Mouse (Mus musculus): ENCODE results near the gene Plcd3. TPM values are rescaled to one million over a fixed set of nuclear protein-coding genes. Genes with fewer than 3 reads are reported as not detected.

Plcd3 gene
- total and polyA plus RNA-seq, 2 experiments from 2014 or later = 16.3 to 38.9 TPM

DNA sequence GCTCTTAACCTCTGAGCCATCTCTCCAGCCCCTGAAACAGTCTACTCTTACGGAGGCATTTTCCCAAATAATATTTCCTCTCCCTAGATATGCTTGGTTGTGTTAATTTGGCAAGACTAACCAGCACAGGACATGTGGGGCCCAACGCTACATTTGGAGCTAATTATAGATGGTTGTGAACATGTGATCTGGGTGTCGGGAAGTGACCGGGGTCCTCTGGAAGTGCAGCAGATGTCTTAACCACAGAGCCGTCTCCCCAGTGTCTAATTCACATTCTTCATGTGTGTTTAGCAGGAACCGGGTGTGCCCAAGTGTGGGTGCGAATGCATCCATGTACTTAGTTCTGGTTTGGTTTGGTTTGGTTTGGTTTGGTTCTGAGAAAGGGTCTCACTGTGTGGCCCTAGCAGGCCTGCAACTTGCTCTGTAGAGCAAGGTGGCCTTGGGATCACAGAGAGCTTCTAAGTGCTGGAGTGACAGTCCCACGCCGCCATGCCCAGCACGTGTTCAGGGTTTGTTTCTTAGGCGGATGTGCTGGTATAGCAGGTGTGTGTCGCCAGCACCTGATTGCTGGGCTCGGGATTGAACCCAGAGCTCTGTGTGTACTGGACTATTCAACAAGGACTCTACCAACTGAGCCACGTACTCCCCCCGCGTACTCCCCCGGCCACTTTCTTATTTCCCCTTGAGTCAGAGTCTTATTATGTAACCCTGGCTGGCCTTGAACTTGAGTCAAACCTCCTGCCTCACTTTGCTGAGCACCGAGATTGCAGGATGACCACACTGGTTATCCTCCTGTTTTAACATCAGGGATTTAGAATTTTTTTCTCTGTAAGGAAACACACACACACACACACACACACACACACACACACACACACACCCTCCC is 48.0 kb downstream of the Plcd3 start:
- Histone ChIP-seq H3K9ac (replicated peaks; ENCODE audit: low read depth, low read length) (no peak overlapping the region), H3K4me3 (ENCODE audit: low read depth, low read length) (no peak overlapping the region), H3K36me3 (replicated peaks; ENCODE audit: control insufficient read depth, insufficient read depth, low read length) (peaks cover 52% of the 10 kb centered on the region), H3K27ac (ENCODE audit: low read depth) (peak overlapping the region; percentile 60), H3K4me1 (ENCODE audit: control insufficient read depth, insufficient read depth) (peaks cover 20% of the 10 kb centered on the region; the same call in 1 of the 2 replicates), H3K4me2 (ENCODE audit: low read depth, low read length) (no peak overlapping the region), H3K9me3 (replicated peaks; ENCODE audit: control insufficient read depth, low read length) (no peaks in the 10 kb centered on the region), H3K27me3 (ENCODE audit: control insufficient read depth, insufficient read depth, low read length) (no peaks in the 10 kb centered on the region)
- ATAC-seq (ENCODE audit: insufficient read depth, low read depth) = no peak
- peak; percentile 47 for DNase-seq (ENCODE audit: low spot score)
- WGBS = 66% methylated on average over 18 of the region's 18 CpGs
- TF ChIP-seq CTCF (IDR thresholded peaks at IDR 0.05; ENCODE audit: low read depth) (no peak), EP300 (IDR thresholded peaks at IDR 0.05; ENCODE audit: low read depth) (no peak)

DNA sequence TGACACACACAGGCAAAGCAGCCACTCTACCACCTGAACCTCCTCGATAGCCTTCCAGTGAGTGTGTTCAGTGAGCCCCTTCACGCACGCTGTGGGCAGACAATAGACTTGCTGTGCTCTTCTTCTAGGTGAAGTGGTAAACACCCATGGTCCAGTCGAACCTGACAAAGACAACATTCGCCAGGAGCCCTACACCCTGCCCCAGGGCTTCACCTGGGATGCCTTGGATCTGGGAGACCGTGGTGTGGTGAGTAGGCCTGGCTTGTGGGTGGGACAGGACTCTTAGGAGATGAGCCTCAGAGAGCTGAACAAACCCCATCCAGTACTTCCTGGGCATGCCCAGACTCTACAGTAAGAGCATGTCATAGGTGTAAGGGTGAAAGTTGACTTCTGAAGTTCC is 49.4 kb downstream of the Plcd3 start:
- Histone ChIP-seq H3K9ac (replicated peaks; ENCODE audit: low read depth, low read length) (no peak overlapping the region), H3K27ac (ENCODE audit: low read depth) (peak overlapping the region; percentile 82), H3K9me3 (replicated peaks; ENCODE audit: control insufficient read depth, low read length) (no peaks in the 10 kb centered on the region), H3K4me1 (ENCODE audit: control insufficient read depth, insufficient read depth) (peaks cover 15% of the 10 kb centered on the region; the same call in 1 of the 2 replicates), H3K36me3 (replicated peaks; ENCODE audit: control insufficient read depth, insufficient read depth, low read length) (peaks cover 47% of the 10 kb centered on the region), H3K4me2 (ENCODE audit: low read depth, low read length) (0 out of 2 replicates have a peak overlapping the region, but pooled peaks have one; percentile 6), H3K4me3 (ENCODE audit: low read depth, low read length) (no peak overlapping the region), H3K27me3 (ENCODE audit: control insufficient read depth, insufficient read depth, low read length) (no peaks in the 10 kb centered on the region)
- DNase-seq (ENCODE audit: low spot score) = no peak
- TF ChIP-seq EP300 (IDR thresholded peaks at IDR 0.05; ENCODE audit: low read depth) (no peak), CTCF (IDR thresholded peaks at IDR 0.05; ENCODE audit: low read depth) (no peak)
- 80% methylated on average over 6 of the region's 6 CpGs for WGBS
- no peak for ATAC-seq (ENCODE audit: insufficient read depth, low read depth)

DNA sequence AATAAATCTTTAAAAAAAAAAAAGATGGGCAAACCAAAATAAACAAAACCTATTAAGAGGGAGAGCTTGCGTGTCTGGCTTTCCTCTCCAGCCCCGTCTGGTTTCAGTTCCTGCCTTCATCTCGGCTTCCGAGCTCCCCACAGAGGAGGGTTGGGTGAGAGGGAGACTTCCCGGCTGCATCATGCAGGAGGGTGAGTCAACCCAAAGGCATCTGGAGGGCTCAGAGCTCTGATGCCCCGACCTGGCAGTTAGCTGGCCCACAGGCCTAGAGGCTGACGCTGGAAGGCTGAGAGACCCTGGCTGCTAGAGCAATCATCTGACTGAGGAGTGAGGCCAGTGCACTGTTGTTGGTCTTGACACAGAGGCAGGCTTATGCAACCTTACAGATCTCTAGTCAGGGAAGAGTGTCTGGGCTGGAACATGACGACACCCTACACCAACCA is 50.2 kb downstream of the Plcd3 start:
- 14% methylated on average over 8 of the region's 8 CpGs for WGBS
- Histone ChIP-seq H3K36me3 (replicated peaks; ENCODE audit: control insufficient read depth, insufficient read depth, low read length) (peaks cover 45% of the 10 kb centered on the region), H3K4me1 (ENCODE audit: control insufficient read depth, insufficient read depth) (peaks cover 15% of the 10 kb centered on the region; the same call in 1 of the 2 replicates), H3K27me3 (ENCODE audit: control insufficient read depth, insufficient read depth, low read length) (no peaks in the 10 kb centered on the region), H3K27ac (ENCODE audit: low read depth) (peak overlapping the region; percentile 82), H3K9ac (replicated peaks; ENCODE audit: low read depth, low read length) (no peak overlapping the region), H3K9me3 (replicated peaks; ENCODE audit: control insufficient read depth, low read length) (no peaks in the 10 kb centered on the region), H3K4me3 (ENCODE audit: low read depth, low read length) (no peak overlapping the region), H3K4me2 (ENCODE audit: low read depth, low read length) (0 out of 2 replicates have a peak overlapping the region, but pooled peaks have one; percentile 6)
- ATAC-seq (ENCODE audit: insufficient read depth, low read depth) = peak; percentile 92
- peak; percentile 88 for DNase-seq (ENCODE audit: low spot score)
- no peak for TF ChIP-seq CTCF (IDR thresholded peaks at IDR 0.05; ENCODE audit: low read depth)
- 0 out of 2 replicates have a peak, but pooled peaks have one; percentile 47 for TF ChIP-seq EP300 (IDR thresholded peaks at IDR 0.05; ENCODE audit: low read depth)

DNA sequence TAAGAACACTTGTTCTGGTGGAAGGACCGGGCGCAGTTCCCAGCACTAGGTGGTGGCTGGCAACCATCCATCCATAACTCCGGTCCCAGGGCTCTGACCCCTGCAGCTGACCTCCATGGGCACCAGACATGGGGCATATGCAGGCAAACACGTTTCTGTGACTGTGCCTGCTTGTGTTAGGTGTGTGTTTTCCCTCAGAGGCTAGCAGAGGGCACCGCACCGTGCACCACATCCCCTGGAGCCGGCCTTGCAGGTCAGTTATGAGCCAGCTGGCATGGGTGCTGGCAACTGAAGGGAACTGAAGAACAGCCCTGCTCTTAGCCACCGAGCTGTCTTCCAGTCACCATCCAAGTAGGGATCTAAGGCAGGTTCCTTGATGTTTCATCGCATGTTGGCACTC is 51.3 kb downstream of the Plcd3 start:
- peak overlapping the region; percentile 28 for H3K27ac ChIP-seq (ENCODE audit: low read depth)
- no peak for ATAC-seq (ENCODE audit: insufficient read depth, low read depth)
- no peak overlapping the region for H3K4me3 ChIP-seq (ENCODE audit: low read depth, low read length)
- H3K4me2 ChIP-seq (ENCODE audit: low read depth, low read length) = no peak overlapping the region
- H3K36me3 ChIP-seq (replicated peaks; ENCODE audit: control insufficient read depth, insufficient read depth, low read length) = peaks cover 44% of the 10 kb centered on the region
- no peak for DNase-seq (ENCODE audit: low spot score)
- H3K9me3 ChIP-seq (replicated peaks; ENCODE audit: control insufficient read depth, low read length) = no peaks in the 10 kb centered on the region
- H3K4me1 ChIP-seq (ENCODE audit: control insufficient read depth, insufficient read depth) = peaks cover 15% of the 10 kb centered on the region; the same call in 1 of the 2 replicates
- no peak overlapping the region for H3K9ac ChIP-seq (replicated peaks; ENCODE audit: low read depth, low read length)
- 81% methylated on average over 9 of the region's 9 CpGs for WGBS
- no peaks in the 10 kb centered on the region for H3K27me3 ChIP-seq (ENCODE audit: control insufficient read depth, insufficient read depth, low read length)
- TF ChIP-seq CTCF (IDR thresholded peaks at IDR 0.05; ENCODE audit: low read depth) (no peak), EP300 (IDR thresholded peaks at IDR 0.05; ENCODE audit: low read depth) (no peak)

DNA sequence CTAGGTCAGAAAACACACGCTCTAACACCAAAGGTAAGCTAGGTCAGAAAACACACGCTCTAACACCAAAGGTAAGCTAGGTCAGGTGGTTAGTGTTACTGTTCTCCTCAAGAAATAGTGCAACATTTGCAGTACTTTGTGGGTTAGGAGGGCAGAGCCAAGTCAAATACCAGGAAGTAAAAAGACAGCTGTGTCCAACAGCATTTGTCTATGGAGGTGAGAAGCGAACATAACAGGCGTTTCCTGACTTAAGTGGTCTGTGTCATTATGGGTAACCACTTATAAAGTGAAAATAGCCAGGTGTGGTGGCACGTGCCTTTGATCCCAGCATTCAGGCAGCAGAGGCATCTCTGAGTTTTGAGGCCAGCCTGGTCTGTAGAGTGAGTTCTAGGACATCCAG is 51.8 kb downstream of the Plcd3 start:
- Histone ChIP-seq H3K36me3 (replicated peaks; ENCODE audit: control insufficient read depth, insufficient read depth, low read length) (peaks cover 48% of the 10 kb centered on the region), H3K27ac (ENCODE audit: low read depth) (no peak overlapping the region)
- WGBS = 88% methylated on average over 5 of the region's 5 CpGs

More for the DNA sequence above, 51.8 kb downstream of the Plcd3 start:
- H3K9me3 ChIP-seq (replicated peaks; ENCODE audit: control insufficient read depth, low read length) = no peaks in the 10 kb centered on the region
- no peak for TF ChIP-seq EP300 (IDR thresholded peaks at IDR 0.05; ENCODE audit: low read depth)
- TF ChIP-seq CTCF (IDR thresholded peaks at IDR 0.05; ENCODE audit: low read depth) = no peak
- no peaks in the 10 kb centered on the region for H3K27me3 ChIP-seq (ENCODE audit: control insufficient read depth, insufficient read depth, low read length)
- H3K4me1 ChIP-seq (ENCODE audit: control insufficient read depth, insufficient read depth) = peaks cover 15% of the 10 kb centered on the region; the same call in 1 of the 2 replicates
- H3K4me2 ChIP-seq (ENCODE audit: low read depth, low read length) = no peak overlapping the region
- DNase-seq (ENCODE audit: low spot score) (no peak), ATAC-seq (ENCODE audit: insufficient read depth, low read depth) (no peak)
- H3K9ac ChIP-seq (replicated peaks; ENCODE audit: low read depth, low read length) = no peak overlapping the region
- no peak overlapping the region for H3K4me3 ChIP-seq (ENCODE audit: low read depth, low read length)
